Mouse (Mus musculus) Muller cell, postnatal 12 days (primary cell): ENCODE measurements around the gene Smarca2.
A peak's percentile ranks its signal among the peaks of the same experiment; 100 is the strongest.

Source experiments
- DNase-seq: peaks from one replicate; pipeline ENCODE4 v3.0.0-alpha.2; 2015; ENCODE audit errors: inconsistent ontology term

Smarca2 gene

DNA sequence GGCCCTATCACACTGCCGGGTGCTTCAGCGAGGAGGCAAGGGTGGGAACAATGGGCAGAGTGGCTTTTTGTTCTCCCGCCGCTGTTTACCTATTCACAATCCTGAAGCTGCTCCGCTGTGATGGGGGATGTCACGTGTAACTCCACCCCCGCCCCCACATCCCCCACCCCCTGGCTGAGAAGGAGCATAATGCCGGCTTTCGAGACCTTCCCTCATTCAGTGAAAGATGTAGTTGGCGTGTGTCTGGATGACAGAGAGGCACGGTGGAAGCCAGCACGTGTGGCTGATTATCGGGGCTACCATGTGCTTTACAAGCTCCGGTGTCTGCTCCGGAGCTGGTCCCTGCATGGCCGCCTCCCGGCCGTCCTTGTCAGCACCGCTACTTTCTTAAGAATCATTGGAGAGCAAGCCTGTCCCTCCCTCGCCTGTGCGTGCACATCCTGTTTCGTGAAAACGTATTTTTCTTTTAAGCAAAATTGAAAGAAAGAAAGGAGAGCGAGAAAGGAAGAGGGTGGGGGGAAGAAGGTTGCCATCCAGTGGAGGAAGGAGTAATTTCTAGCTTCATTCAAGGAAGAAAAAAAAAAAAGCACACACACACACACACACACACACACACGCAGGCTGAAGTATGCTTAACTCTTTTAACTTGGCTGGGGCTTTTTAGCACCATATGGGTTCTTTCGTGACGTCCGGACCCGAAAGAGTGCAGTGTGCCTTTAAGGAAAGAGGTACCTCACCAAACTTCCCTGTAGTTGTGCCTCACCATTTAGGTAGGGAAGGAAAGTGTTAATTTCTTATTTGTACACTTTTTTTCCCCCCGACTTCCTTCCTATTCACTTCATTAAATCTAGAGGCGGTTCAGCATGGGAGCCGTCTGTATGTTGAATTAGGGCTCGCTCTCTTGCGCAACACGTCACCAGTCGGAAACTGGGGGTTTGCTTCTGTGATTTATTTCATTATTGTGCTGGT is 143.0 kb downstream of the Smarca2 start:
- peak; percentile 89 for DNase-seq

DNA sequence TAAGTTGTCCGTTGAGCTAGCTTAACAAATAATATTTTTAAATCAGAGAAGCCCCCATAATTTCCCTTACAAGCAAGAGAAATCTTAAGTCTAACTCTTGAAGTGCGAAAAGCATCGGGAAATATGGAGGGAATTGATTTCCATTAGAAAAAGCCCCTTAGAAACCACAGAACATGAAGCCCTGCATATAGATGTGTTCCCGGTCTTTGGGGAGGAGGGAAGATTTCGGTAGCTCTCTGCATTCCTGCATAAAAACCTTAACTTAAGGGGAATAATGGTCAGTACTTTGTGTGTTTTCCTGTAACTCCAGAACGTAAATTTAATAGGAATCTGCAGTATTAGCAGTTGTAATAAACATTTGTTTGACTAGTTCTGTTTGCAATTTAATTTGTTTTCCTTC is 143.8 kb downstream of the Smarca2 start:
- DNase-seq: peak; percentile 54

DNA sequence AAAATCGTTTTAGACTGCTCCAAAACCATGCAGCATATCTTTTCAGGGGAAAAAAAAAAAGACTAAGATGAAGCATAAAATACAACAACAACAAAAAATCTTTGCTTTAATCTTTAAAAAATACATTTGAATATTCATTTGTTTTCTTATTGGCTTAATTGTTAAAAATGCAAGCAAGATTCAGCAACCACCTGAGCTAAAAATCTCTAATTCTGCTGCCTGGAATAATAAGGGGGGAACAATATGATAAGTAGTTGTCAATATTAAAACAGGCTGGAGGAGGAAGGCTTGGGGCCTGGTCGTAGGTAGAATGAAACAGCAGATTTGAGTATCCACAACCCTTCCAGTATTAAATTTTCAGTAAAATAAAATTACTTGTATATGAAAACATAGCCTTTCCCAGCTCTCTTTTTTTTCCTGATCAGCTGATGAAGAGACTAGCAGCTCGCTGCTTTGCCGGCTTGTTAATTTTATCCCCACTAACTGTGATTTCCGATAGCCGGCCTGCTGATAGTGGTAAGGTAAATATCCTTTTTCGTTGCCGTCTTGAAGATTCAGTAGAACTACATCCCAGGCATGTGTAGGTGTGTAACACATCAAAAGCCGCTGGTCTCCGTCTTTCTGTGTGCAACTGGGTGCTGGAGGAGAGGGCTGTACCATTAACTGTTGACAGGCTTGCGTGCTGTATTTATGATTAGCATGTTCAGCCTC is 144.7 kb downstream of the Smarca2 start:
- DNase-seq: peak; percentile 33

DNA sequence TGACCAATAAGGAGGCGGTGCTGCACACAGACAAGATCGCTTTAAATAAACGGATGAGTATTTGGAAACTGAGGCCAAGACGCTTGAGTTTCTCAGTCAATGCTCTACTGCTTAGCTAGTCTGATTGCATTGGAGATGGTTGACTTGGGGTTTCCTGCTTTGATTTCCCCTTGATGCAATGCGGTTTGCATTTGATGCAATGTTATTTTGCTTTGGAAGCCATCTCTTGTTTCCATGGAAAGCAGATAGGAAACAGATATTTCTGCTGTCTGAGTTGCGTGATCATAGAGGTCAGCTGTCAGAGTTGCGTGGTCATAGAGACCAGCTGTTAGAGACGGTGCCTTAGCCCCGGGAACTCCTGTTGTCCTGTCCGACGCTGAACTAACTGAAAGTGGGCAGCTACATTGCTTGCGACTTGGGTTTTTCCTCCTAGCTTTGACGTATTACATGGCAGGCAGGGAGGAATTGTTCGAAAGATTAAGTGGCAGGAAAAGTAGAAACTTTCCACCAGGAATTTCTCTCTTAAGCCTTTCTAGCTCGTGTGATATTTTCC is 147.8 kb downstream of the Smarca2 start:
- peak; percentile 42 for DNase-seq

DNA sequence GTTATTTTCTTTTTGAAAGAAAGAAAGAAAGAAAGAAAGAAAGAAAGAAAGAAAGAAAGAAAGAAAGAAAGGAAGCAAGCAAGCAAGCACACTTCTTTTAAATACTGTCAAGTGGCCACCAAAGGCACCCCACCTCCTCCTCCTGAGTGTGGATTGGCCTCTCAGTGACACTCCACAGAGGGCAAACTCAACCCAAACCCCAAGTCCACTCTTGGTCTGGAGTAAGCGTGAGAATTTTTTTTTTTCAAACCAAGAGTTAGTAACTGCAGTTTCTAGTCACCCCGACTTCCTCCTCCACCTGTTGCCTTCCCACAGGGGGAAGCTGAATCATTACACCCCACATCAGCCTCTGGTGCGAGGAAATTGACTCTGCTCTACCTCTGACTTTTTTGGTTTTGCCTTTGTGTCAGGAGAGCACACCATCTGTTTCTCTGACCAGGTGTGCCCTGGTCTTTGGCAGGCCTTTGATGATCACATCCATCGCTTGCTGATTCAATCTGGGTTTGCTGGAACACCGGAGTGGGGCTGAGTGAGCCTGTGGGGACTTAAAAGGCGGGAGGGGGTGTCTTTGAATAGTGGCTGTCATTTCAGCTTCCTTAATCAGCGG is 148.5 kb downstream of the Smarca2 start:
- DNase-seq: no peak

DNA sequence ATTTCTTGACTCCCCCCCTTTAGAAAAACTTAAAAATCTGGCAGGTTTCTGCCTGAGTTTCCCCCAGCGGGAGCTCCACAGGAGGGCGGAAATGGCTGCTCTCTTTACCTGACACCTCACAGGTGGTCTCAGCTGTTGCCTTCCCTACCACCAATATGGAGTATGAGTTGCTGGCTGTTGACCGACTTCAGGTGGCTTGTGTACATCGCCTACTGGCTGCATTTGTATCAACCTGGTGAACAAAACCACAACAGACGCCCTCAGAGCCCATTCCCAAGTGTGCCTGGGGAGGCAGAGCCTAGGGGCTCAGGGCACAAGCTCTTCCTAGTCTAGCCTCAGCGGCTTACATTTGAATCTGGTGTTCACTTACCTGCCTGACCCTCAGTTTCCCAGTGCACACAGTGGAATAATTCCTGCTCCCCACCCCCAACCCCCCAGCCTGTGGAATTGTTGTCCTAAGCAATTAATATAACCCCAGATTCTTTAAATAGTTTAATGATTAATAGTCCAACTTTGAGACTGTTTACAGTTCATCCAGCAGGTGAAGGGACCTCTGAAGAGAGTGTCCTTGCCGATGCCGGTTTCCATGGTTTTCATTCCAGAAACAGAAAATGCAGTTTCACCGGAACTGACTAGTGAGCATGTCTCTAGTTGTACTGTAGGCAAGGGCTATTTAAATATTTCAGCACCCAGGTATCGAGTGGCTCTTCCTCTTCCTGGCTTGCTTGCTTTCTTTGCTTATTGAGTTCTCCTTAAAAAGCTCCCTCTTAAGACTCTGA is 149.4 kb downstream of the Smarca2 start:
- no peak for DNase-seq

DNA sequence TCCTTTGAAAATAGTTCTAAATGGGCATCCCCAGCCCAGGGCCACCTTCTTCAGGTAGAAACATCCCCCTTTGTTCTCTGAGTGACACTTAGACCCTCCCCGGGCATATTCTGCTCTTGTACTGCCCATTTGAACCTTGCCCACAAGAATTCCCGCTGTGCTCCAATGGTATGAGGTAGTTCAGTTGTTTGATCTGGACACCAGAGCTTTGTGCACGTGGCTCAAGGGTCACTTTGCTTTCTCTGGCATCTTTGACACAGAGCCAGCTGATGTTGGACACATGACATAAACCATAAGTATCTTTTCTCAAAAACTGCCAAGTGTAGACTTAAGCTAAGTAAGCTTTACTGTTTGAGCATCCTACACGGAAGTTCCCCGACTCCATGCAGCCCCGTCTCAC is 151.1 kb downstream of the Smarca2 start:
- no peak for DNase-seq

DNA sequence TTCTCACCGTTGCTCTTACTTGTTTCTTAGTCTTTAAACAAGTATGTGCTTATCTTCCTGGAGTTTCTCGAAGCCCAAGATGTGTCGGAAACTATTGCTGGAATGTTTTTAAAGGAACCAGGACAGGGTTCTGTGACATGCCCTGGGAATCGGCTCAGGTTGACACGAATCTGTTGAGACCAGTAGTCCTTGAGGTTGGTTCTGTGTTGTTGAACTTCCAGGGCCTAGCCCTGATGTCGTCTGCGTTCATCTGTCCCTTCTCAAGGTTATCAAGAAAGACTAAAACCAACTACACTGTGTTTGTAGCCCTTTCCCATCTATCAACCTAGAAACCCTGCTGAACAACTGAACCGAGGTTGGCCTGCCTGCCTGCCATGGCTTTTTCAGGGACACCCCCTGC is 151.5 kb downstream of the Smarca2 start:
- DNase-seq: no peak

DNA sequence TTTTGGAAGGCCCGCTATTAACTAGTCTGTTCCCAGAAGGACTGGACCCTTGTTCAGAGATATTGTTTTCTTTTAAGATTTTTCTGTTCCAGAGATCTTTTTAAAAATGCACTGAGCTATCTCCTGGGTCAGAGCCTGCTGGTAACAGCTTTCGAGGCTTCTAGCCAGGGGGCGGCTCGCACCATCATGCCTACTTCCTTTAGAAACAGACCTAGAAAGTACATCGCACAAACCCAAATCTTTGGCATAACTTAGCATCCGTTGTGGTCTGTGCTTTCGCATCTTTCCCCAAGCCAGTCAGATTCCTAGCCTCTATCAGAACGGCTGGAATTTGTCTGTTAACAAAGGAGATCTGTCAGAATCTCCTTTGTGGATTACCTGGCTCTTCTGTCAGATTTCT is 153.3 kb downstream of the Smarca2 start:
- peak; percentile 32 for DNase-seq

DNA sequence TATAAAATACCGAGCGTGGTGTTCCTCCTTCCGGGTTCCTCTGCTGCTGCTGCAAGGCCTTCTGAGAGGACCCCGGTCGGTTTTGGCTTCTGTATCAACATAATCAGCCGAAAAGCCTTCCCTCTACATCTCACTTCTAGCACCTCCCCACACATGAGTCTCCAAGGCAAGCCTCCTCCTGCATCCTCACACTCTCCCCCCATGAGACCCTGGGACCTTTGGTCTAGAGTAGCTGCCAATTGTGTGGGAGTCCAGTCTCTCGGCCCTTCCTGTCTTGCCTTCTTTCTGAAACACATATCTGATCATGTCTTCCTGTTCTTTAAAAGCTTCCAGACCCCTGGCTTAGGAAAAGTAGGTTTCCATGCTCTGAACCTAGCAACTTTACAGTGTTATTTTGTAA is 153.8 kb downstream of the Smarca2 start:
- no peak for DNase-seq

DNA sequence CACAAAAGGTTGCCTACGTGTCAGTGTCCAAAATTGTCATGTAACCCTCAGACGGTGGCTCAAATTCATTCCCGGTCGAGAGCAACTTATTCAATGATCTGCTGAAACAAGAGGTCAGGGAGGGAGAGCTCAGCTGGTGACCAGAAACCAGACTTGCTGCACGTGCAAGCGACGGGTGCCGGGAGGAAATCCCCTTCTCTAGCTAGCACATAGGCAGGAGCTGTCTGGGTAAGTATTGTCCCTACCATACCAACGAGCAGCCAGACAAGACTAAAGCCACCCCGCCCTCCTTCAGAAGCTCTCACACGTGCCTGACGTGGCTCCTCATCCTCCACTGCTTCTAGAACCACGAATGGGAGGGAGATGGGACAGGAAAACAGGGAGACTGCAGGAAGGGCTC is 154.4 kb downstream of the Smarca2 start:
- no peak for DNase-seq

DNA sequence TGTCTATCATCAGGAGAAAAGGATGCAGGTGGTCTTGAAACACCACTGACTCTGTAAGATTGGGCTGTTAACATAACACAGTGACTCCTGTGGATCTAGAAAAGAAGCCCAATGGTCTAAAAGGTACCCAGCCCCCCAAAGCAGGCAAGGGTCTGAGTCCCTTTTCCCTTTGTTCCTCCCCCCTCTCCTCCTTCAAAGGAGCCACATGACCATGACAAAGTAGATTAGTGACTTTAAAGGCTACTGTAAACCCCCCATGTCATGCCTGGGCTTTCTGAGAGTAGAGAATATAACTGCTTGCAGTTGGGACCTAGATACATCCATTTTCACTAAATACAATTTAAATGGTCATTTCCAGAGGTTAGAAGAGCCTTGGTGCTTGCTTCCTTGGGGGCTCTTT is 156.4 kb downstream of the Smarca2 start:
- no peak for DNase-seq

DNA sequence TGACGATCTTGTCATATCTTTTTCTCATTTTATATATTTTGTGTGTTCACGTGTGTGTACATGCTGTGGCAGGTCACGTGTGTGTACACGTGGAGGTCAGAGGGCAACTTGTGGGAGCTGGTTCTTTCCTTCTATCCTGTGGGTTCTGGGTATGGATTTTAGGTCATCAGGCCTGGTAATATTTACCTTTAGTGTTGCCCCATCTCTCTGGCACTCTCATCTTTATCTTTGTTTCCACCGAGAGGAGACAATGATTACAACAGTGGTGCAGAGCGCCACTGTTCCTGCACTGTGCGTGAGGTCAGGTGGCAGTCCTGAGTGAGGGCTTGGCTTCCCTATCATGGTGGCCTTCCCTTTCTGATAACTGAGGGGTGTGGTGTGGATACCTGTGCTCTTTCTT is 160.6 kb downstream of the Smarca2 start:
- no peak for DNase-seq

DNA sequence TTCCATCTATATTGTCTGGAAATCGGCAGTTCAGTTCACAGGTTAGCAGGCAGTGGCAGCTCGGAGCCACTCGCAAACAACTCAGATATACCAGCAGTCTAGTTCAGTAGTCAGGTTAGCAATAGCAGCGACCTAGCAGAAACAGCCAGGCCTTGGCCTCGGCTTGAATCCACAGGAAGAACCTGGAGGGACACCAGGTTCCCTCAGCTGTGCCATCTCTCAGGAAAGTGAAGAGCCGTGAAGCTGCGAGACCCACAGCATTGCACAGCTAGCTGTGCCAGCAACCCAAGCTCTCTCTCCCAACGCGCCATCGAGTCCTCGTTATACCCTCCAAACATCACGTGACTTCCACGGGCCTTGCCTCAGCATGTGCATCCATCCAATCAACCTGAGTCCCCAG is 162.6 kb downstream of the Smarca2 start:
- DNase-seq: no peak

DNA sequence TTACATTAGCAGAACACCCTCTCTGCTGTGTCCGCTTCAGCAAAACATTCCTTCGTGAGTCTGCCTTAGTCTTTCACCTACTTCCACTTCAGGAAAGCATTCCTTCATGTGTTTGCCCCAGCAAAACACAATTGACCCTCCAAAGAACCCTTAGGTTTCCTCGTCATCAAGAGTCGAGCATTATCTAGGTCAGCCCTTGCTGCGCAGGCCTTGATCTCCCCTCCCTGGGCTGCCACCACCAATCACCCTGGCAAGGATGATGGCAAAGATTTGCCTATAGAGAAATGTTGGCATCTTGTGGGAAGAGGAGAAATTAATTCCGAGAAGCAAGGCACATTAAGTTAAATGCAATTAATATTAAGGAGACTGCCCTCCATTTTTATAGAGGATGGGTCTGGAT is 163.1 kb downstream of the Smarca2 start:
- no peak for DNase-seq

DNA sequence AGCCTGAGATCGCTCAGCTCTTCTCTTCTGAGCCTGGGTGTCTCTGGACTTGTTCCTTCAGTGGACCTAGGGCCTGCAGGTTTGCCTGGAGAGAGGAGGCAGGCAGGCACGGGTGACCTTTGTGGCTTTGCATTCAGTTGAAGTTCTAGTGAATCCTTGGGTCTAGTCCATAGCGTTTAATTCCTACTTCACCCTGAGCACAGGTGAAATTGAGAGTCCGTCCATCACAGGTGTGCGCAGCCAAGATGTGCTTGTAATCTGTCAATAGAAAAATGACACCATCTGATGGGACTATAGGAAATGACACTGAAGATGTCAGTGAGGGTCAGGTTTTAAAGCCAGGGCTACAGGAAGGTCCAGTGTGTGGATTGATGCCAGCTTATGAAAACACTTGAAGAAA is 164.0 kb downstream of the Smarca2 start:
- DNase-seq: no peak

DNA sequence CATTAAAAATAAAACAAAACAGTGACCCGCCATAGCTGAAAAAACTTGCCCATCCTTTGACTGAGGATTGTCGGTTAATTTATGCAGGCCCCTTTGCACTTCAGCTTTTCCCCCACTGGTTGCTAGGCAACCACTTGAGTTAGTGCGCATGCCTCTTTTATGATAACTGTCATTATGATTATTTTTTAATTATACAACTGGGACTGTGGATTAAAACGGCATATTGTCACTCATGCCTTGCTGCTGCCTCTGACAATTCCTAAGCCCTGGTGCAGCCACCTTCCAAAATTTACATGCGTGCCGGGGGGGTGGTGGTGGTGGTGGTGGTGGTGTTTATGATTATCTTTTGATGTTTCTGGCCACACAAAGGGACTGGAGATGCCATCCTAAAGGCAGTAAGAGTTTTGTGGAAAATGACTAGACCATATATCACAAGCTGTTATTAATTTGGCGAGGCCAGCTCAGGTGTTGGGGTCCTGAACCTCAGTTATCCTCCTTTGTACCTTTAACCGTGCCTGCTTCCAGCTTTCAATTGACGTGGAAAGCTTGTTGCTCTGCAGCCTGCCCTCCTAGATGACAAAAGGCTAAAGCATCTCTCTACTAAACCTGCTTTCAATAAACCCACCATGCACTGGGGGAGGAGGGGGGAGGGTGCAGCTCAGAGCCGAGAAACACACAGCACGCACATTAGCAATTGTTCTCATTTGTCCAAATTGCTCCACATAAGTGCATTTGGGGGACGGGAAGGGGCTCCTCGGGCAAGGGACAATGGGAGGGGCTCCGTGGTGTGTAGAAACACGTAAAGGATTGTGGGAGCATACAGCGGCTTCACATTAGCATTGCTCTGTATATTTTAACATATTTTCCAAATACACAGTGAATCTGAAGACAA is 165.0 kb downstream of the Smarca2 start:
- DNase-seq: peak; percentile 37

DNA sequence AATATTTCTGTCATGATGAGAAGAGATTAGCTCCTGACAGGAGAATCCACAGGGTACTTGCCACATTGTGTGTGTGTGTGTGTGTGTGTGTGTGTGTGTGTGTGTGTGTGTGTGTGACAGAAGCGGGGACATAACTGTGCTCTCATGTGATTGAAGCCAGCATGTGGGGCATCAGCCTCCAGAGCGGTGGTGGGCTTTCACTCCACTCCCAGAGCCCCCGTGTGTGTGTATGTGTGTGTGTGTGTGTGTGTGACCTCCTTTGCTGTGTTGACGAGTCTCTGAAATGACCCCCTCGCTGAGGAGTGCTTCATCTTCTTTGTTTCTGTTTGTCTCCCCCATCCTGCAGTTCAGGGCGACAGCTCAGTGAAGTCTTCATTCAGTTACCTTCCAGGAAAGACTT is 165.7 kb downstream of the Smarca2 start:
- DNase-seq: no peak

DNA sequence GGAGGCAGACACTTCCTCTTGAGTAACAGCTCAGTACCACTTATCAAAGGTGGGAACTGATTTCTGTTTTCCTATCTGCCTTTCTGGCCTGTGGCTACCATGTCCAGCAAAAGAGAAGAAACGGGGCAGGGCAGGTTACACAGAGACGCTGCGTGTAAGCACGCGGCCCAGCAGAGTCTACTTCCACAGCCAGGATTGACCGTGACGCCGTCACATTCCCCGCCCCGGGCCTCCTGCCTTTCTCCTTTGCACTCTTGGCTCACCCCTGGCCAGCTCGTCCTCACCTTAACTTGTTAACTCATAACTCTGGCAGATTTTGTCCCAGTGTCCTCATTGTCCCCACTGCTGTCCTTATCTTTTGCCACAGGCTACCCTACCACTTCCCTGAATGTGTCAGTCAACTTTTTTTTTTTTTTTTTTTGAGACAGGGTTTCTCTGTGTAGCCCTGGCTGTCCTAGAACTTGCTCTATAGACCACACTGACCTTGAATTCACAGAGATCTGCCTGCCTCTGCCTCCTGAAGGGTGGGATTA is 167.3 kb downstream of the Smarca2 start:
- DNase-seq: no peak
